Mouse (Mus musculus): Measurements from ENCODE around the gene Bmi1.
A peak's percentile ranks its signal among the peaks of the same experiment; 100 is the strongest.

Bmi1 gene

GRCm38 (mm10) chr2:18687671-18688170 lies 10.9 kb downstream of the Bmi1 start:
- no peak for DNase-seq (ENCODE audit: low spot score in 2 of 2)

- DNase-seq (ENCODE audit: low spot score in 2 of 2) = no peak
These were observed 11.5 kb downstream of the Bmi1 start for GRCm38 (mm10) chr2:18688286-18688685.

- peak; percentile 58 to 72 for DNase-seq (ENCODE audit: low spot score in 2 of 2)
These were observed 11.9 kb downstream of the Bmi1 start for GRCm38 (mm10) chr2:18688708-18689063.

GRCm38 (mm10) chr2:18689064-18689921 lies 12.5 kb downstream of the Bmi1 start:
- DNase-seq (ENCODE audit: low spot score in 2 of 2) = peak; percentile 47 to 49

GRCm38 (mm10) chr2:18690055-18690691 lies 13.4 kb downstream of the Bmi1 start:
- DNase-seq (ENCODE audit: low spot score in 2 of 2) = peak; percentile 71 to 72

- DNase-seq (ENCODE audit: low spot score in 2 of 2) = no peak
These were observed 13.9 kb downstream of the Bmi1 start for GRCm38 (mm10) chr2:18690756-18691155.

- DNase-seq (ENCODE audit: low spot score in 2 of 2) = no peak
These were observed 15.2 kb downstream of the Bmi1 start for GRCm38 (mm10) chr2:18692031-18692430.

GRCm38 (mm10) chr2:18692548-18692947 lies 15.7 kb downstream of the Bmi1 start:
- no peak for DNase-seq (ENCODE audit: low spot score in 2 of 2)

- no peak for DNase-seq (ENCODE audit: low spot score in 2 of 2)
These were observed 16.7 kb downstream of the Bmi1 start for GRCm38 (mm10) chr2:18693491-18693870.

- DNase-seq (ENCODE audit: low spot score in 2 of 2) = peak; percentile 47 to 57
These were observed 17.2 kb downstream of the Bmi1 start, which contains the start of gene Spag6 for GRCm38 (mm10) chr2:18693871-18694610. Gene Spag6, plus strand, starts transcription at chr2:18694032.

GRCm38 (mm10) chr2:18694611-18694950 lies 17.8 kb downstream of the Bmi1 start:
- peak in 1 of 2 experiments; percentile 23 for DNase-seq (ENCODE audit: low spot score in 2 of 2)

- DNase-seq (ENCODE audit: low spot score in 2 of 2) = no peak
These were observed 18.3 kb downstream of the Bmi1 start for GRCm38 (mm10) chr2:18695163-18695562.

- no peak for DNase-seq (ENCODE audit: low spot score in 2 of 2)
These were observed 18.9 kb downstream of the Bmi1 start for GRCm38 (mm10) chr2:18695629-18696150.

- DNase-seq (ENCODE audit: low spot score in 2 of 2) = no peak
These were observed 20.9 kb downstream of the Bmi1 start for GRCm38 (mm10) chr2:18697591-18698244.

GRCm38 (mm10) chr2:18698663-18699385 lies 22.0 kb downstream of the Bmi1 start:
- DNase-seq (ENCODE audit: low spot score in 2 of 2) = peak in 1 of 2 experiments; percentile 22

GRCm38 (mm10) chr2:18699401-18699990 lies 22.7 kb downstream of the Bmi1 start:
- no peak for DNase-seq (ENCODE audit: low spot score in 2 of 2)

- no peak for DNase-seq (ENCODE audit: low spot score in 2 of 2)
These were observed 33.5 kb downstream of the Bmi1 start for GRCm38 (mm10) chr2:18710356-18710755.

GRCm38 (mm10) chr2:18713071-18713470 lies 36.3 kb downstream of the Bmi1 start:
- no peak for DNase-seq (ENCODE audit: low spot score in 2 of 2)

- no peak for DNase-seq (ENCODE audit: low spot score in 2 of 2)
These were observed 37.5 kb downstream of the Bmi1 start for GRCm38 (mm10) chr2:18714337-18714736.

- no peak for DNase-seq (ENCODE audit: low spot score in 2 of 2)
These were observed 41.7 kb downstream of the Bmi1 start for GRCm38 (mm10) chr2:18718521-18718920.
